Mouse (Mus musculus): ENCODE results near the gene Nuak1.

GRCm38 (mm10) chr10:84435930-84436329 lies 4.5 kb downstream of the Nuak1 start:
- TF ChIP-seq POLR2A (IDR thresholded peaks at IDR 0.05; ENCODE audit: extremely low read depth, insufficient read depth, low read length) (no peak), CTCF (IDR thresholded peaks at IDR 0.05; ENCODE audit: low read depth, low read length) (no peak)

Data from liver, adult 2 months (tissue).